Mouse (Mus musculus) 3T3-L1 (cell line): ENCODE data around the gene Slc11a2.
"Not testable (repeated sequence)": the region's sequence is repeated elsewhere in the genome, so short reads cannot be mapped to it uniquely, and the experiment has no call there.

Experiments
- DNase-seq: peaks from one replicate; pipeline ENCODE4 v3.0.0-alpha.2; 2015; ENCODE audit warnings: low read depth, low spot score

The Slc11a2 gene

GRCm38 (mm10) chr15:100403318-100404000, 21.4 kb downstream of the Slc11a2 start:
- DNase-seq: peak; percentile 23

DNA sequence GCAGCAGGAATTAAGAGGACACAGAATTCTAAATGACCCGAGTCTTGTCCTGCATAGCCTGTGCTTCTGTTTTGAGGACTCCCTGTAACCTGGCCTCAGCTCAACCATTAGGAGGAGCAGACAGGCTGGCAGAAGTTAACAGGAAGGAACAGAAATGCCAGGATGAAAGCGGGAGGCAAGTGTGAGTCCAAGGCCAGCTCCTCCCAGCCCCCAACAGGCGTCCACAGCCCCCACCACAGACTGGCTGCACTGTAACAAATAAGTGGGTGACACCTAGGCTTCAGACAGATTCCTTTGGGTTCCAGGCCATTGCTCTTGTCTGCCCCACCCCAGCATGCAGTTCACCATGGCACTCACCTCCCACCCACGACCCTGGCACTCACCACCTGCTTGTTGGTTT, 22.1 kb downstream of the Slc11a2 start:
- DNase-seq: no peak

DNA sequence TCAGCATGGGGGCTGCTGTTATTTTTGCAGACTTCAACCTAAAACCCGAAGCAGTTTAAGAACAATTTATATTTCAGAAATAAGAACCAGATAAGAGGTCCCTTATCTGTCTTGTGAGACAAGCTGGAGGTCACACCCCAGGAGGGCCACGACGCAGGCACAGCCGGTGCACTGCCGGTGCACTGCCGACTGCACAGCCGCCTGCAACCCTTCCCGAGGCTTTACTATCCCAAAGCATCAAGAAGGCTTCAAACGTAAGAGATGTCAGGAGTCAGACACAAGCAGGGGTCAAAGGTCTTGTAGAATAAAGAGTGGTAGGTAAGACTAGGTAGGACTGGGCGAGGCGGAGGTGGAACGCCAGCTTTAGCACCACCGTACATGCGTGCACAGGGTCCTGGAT, 22.5 kb downstream of the Slc11a2 start:
- DNase-seq: no peak

DNA sequence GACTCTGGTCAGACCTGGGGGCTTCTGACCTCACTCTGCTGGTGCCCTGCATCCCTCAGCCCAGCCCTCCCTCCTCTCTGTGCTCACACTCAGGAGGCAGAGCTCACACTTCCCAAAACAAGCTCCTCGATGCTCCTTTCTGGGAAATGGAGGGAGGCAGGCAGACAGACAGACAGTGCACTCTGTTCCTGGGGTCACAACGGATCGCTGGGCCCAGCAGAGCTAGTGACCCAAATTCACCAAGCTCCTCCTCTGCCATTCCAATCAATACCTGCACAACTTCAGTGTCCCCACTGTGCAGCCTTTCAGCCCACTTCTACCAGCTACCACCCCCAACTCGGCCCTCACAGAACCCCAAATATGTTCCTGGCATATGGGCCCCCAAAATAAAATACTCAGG, 23.1 kb downstream of the Slc11a2 start:
- no peak for DNase-seq

- DNase-seq: no peak
Measured at GRCm38 (mm10) chr15:100400592-100401250, 24.2 kb downstream of the Slc11a2 start.

GRCm38 (mm10) chr15:100395561-100395960, 29.3 kb downstream of the Slc11a2 start:
- peak; percentile 28 for DNase-seq

- no peak for DNase-seq
Measured at GRCm38 (mm10) chr15:100393016-100393415, 31.9 kb downstream of the Slc11a2 start.

DNA sequence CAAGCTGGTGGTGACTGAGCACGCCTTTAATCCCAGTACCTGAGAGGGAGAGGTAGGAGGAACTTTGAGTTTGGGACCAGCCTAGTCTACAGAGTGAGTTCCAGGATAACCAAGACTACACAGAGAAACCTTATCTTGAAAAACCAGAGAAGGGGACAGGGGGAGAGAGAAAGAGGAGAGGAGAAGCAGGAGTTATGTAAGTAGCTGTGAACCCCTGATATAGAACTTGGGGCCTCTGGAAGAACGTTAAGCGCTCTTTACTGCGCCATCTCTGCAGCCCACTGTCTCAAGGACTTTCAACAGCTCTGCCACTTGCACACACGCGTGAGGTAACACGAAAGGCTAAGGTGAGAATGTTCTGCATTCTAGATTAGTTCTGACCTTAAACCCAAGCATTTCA, 33.3 kb downstream of the Slc11a2 start:
- no peak for DNase-seq

- no peak for DNase-seq
Measured at GRCm38 (mm10) chr15:100391066-100391465, 33.8 kb downstream of the Slc11a2 start.

GRCm38 (mm10) chr15:100388886-100389285, 36.0 kb downstream of the Slc11a2 start:
- DNase-seq: peak; percentile 71

DNA sequence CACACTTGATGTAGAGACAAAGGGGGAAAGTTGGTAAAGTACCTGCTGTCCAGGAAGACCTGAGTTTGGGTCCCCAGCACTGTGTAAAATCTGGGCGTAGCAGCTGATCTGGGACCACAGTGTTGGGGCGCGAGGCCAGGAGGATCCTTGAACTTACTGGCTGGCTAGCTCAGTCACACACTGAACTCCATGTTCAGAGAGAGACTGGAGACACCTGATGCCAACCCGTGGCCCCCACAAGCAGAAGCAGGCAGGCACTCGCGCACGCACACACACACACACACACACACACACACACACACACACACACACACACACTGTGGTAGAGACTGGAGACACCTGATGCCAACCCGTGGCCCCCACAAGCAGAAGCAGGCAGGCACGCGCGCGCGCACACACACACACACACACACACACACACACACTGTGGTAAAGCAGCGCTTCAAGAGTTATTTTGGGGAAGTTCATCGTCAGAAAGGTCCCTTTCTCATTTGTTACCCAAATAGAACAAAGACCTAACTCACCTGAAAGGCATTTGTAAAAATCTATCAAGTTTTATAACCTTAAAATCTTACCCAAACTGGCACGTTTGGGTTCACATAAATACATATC, 36.5 kb downstream of the Slc11a2 start:
- DNase-seq: no peak

- DNase-seq: no peak
Measured at GRCm38 (mm10) chr15:100387544-100388223, 37.2 kb downstream of the Slc11a2 start.

GRCm38 (mm10) chr15:100385705-100386104, 39.2 kb downstream of the Slc11a2 start:
- no peak for DNase-seq

- no peak for DNase-seq
Measured at GRCm38 (mm10) chr15:100380104-100380503, 44.8 kb downstream of the Slc11a2 start.

DNA sequence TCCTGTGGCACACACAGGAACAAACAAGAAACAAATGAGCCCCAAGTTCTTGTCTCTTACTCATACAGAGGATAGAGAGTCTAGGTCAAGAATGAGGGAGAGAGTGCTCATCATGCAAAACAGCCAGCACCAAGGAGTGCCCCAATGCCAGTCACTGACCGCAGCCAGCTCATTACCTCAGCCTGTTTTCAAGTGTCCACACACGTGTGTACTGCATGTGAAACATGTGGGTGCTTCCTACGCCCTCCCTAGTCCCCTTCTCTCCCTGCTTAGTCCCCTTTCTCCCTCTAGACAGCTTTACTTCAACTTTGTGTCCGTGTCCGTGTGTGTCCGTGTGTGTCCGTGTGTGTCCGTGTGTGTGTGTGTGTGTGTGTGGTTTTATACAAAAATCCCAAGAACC, 45.2 kb downstream of the Slc11a2 start:
- no peak for DNase-seq

DNA sequence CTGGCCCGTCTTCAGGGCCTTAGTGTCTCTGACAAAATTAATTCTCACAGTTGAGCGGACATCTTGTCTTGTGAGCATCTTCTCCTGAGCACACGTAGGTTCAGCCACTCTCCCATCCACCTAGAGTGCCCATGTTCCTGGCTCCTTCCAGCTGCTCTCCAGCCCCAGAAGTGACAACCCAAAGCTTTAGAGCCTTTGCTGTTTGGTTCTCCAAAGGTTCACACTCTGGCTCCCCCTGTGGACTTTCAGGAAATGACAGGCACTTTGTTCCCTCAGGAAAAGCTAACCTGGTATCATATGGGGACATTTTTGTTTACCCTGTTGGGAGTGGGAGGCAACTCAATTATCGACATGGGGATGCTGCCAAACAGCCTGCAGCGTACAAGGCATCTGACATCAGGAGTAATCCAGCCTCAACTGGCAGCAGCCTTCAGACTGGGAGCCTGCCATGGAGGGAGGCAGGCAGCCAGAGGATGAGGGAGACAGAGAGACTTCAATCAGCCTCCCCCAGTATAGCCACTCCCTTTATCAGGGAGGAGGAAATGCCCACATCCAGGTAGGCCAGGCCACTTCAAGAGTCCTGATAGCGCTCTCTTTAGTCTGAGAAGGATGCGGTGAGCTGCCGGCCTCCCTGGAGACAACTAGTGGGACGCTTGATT, 46.9 kb downstream of the Slc11a2 start:
- DNase-seq: not testable (repeated sequence)

GRCm38 (mm10) chr15:100375066-100375465, 49.8 kb downstream of the Slc11a2 start:
- DNase-seq: peak; percentile 81

GRCm38 (mm10) chr15:100367119-100367518, 57.8 kb downstream of the Slc11a2 start:
- no peak for DNase-seq

DNA sequence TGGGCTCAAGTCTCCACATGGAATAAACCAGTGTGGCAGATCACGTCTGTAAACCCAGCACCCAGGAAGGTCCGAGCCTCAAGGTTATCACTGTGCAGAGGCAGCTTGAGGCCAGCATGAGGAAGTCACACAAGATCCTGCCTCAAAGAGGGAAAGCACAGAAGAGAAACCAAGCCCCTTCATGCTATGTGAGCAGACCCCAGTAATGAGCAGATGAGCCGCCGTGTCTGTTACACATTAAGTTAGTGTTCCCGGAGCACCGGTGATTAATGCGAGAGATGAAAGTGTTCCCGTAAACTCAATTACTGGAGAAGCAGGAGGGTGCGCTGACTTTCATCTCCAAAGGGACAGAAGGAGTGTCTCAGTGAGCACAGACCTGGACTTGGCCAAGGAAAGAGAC, 58.9 kb downstream of the Slc11a2 start:
- DNase-seq: not testable (repeated sequence)

GRCm38 (mm10) chr15:100364242-100364641, 60.6 kb downstream of the Slc11a2 start, which contains the start of gene Higd1c:
Gene Higd1c (plus strand): TSS chr15:100364542.
- DNase-seq: no peak

DNA sequence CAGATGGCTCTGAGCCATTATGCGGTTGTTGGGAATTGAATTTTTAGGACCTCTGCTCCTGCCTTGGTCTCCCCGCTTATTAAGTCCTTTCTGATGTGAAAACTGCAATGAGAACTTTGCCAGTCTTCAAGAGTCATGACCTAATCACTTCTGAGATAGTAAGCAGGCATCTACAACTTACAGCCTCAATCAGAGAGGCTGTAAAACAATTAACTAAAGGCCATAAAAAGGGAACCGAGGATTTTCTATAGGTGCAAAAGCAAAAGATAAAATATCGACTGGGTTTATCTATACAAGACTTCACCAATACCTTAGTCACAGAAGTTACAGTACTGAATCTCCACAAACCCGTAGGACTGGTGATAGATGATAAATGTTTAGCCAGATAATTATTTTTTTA, 69.0 kb downstream of the Slc11a2 start:
- DNase-seq: no peak

DNA sequence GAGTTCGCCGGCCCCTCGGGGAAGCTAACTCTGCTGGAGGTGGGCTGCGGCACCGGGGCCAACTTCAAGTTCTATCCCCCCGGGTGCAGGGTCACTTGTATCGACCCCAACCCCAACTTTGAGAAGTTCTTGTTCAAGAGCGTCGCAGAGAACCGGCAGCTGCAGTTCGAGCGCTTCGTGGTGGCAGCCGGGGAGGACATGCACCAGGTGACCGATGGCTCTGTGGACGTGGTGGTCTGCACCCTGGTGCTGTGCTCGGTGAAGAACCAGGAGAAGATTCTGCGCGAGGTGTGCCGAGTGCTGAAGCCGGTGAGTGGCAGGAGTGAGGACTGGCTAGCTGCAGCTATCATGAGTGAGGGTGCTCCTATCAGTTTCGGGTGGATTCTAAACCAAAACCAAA, 71.5 kb downstream of the Slc11a2 start:
- DNase-seq: not testable (repeated sequence)
